Mouse (Mus musculus): Measurements from ENCODE around the gene Haus8. TPM values are rescaled to one million over a fixed set of nuclear protein-coding genes. Genes with fewer than 3 reads are reported as not detected.
"Not testable (repeated sequence)": the region's sequence is repeated elsewhere in the genome, so short reads cannot be mapped to it uniquely, and the experiment has no call there.

The Haus8 gene
- total RNA-seq (2017), result 75.3 and 89.4 TPM in 2 replicates

DNA sequence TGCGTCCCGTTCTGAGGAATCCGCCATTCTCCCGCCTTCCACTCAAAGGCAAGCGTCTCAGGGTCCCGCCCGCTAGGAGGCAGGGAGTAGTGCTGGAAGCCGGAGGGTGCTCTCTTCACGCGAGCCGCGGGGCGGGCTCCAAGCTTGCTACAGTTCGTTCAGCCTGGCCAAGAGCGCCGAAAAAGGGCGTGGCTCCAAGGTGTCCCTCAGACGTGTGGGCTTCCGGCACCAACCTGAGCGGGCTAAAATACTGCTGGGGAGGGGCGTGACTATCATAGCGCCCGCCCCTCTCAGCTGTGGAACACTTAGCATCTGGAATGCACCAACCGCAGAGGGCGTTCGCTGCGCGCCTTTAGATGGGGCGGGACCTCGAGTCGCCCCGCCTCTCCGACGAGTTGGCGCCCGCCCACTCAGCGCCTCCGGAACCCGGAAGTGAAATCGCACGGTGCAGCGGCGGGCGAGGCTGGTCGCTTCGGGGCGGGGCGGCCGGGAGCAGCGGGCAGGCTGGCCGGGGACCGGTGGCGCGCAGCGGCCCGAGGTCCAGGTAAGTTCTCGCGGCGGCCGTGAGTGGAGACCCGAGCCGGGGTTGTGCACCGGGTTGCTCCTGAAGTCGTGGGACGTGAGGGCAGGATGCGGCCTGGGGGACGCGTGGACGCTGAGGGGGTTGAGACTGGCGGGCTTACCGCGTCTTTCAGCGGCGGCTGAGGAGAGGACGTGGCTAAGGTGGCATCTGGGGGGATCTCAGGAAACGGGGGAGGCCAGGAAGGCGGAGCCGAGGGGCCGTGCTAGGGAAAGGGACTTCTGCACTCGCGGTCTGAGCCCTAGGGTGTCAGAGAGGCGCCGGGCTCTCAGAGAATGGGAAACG, at the start of gene Haus8, which contains the start of gene Myo9b:
Gene Haus8 (minus strand): TSS at position 649 of the 865 bp plus-strand sequence.
Gene Myo9b (plus strand): TSS at position 429 of the 865 bp plus-strand sequence.
- ATAC-seq (ENCODE audit: extremely low read depth, insufficient number of reproducible peaks, low FRiP score, poor library complexity, severe bottlenecking), result peak; percentile 94

GRCm38 (mm10) chr8:71319760-71320159, 47.0 kb upstream of the Haus8 start:
- not testable (repeated sequence) for ATAC-seq (ENCODE audit: extremely low read depth, insufficient number of reproducible peaks, low FRiP score, poor library complexity, severe bottlenecking)

DNA sequence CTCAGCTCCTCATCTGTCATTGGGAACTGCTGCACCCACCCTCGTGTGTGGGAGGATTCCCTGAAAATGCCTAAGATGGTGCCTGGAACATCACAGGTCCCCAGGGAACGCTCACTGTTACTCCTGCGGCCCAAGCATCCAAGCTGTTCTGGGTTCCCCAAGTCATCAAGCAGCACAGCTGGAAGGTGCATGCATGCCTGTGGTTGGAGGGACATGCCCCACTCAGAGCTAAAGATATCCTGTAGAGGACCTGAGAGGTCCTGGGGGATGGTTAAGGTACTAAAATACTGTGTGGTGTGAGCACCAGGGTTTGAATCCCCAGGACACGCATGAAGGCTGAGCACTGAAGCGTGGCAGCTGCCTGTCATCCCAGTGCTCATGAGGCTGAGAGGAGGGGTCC, 45.9 kb upstream of the Haus8 start:
- not testable (repeated sequence) for ATAC-seq (ENCODE audit: extremely low read depth, insufficient number of reproducible peaks, low FRiP score, poor library complexity, severe bottlenecking)

GRCm38 (mm10) chr8:71316486-71317031, 43.8 kb upstream of the Haus8 start:
- ATAC-seq (ENCODE audit: extremely low read depth, insufficient number of reproducible peaks, low FRiP score, poor library complexity, severe bottlenecking), result no peak

DNA sequence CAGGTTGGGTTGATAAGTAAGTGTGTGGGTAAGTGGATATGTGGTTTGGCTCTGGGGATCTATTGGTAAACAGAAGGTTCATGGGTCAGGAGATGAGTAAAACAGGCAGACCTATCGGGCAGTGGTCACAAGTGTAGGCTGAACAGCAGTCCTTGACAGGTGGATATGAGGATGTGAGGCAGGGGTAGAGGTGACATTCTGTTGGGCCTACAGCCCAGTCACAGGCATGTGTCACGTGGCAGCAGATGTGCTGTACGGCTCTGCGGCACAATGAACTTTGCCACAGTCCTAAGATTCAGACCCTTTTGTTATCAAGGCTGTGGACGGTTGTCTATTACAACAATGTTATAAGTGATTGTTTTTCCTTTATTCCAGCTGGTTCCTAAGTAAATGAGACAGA, 43.2 kb upstream of the Haus8 start:
- ATAC-seq (ENCODE audit: extremely low read depth, insufficient number of reproducible peaks, low FRiP score, poor library complexity, severe bottlenecking), result no peak

GRCm38 (mm10) chr8:71313951-71314350, 41.2 kb upstream of the Haus8 start:
- no peak for ATAC-seq (ENCODE audit: extremely low read depth, insufficient number of reproducible peaks, low FRiP score, poor library complexity, severe bottlenecking)

DNA sequence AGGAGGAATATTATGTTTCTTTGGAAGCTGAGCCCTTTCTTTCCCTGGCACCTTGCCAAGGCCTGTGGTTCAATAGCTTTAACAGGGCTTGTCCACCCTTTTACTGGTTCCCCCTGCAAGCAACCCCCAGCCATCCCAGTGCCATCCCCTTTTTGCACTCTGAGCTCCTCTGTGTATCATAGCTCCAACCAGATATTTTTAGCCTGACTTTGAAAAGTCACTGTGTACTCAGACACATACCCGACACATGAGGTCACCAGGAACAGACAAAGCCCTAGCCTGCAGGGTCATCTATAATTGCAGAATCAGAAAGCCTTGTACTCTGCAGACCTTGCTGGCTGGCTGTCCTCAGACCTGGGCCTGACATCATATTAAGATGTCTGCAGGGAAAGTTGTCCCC, 40.0 kb upstream of the Haus8 start:
- ATAC-seq (ENCODE audit: extremely low read depth, insufficient number of reproducible peaks, low FRiP score, poor library complexity, severe bottlenecking), result no peak

DNA sequence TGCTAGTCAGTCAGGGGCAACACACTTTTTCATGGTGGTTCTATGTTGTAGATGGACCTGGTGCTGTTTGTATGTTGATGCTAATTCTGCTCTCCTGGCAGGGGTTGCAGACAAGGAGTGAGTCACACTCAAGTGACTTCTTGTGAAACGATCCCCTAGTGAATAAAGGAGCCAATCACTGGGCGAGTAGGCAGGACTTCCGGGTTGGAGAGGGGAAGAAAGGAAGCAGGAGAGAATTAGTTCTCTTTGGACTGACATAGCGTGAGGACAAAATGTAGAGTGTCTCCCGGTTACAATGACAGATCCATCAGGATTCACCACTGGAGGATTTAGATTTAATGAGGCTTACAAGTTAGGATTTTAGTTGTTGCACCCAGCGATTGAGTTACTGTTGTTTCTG, 37.7 kb upstream of the Haus8 start:
- peak; percentile 45; the same call in 1 of the 2 replicates for ATAC-seq (ENCODE audit: extremely low read depth, insufficient number of reproducible peaks, low FRiP score, poor library complexity, severe bottlenecking)

- no peak for ATAC-seq (ENCODE audit: extremely low read depth, insufficient number of reproducible peaks, low FRiP score, poor library complexity, severe bottlenecking)
Measured at GRCm38 (mm10) chr8:71307913-71308312, 35.2 kb upstream of the Haus8 start.

GRCm38 (mm10) chr8:71307371-71307770, 34.6 kb upstream of the Haus8 start:
- no peak for ATAC-seq (ENCODE audit: extremely low read depth, insufficient number of reproducible peaks, low FRiP score, poor library complexity, severe bottlenecking)

DNA sequence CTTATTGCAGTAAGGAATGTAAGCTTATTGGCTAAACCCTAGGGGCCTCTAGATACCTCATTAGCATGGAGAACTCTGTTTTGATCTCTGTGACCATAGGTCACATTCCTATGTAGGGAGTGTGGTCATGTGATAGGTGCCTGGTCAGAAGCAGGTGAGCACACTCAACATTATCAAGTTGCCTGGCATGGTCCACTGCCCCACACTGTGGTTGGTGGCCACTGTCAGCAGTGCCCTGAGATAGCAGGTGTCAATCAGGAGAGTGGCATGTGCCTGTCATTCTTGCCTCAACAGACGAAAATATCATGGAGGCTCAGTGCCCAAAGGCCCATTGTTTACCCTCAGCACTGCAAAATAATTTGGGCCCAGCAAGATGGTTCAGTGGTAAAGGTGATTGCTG, 33.3 kb upstream of the Haus8 start:
- no peak for ATAC-seq (ENCODE audit: extremely low read depth, insufficient number of reproducible peaks, low FRiP score, poor library complexity, severe bottlenecking)

GRCm38 (mm10) chr8:71303632-71304031, 30.9 kb upstream of the Haus8 start:
- ATAC-seq (ENCODE audit: extremely low read depth, insufficient number of reproducible peaks, low FRiP score, poor library complexity, severe bottlenecking), result no peak

DNA sequence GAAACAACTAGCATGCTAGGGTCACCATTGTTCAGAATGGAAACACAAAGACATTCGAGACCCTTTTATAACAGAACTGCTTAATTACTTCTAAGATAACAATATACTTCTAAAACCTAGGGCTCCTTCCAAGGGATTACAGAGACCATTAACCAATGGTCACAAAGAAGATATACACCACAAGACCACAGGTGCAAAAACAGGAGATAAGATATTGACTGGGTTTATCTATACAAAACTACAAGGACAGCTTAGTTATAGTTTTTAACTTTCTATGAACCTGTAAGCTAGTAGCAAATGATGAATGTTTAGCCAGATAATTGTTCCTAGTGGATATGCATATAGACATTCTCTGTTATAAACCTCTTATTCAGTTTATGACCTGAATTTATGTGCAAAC, 30.1 kb upstream of the Haus8 start:
- no peak for ATAC-seq (ENCODE audit: extremely low read depth, insufficient number of reproducible peaks, low FRiP score, poor library complexity, severe bottlenecking)

GRCm38 (mm10) chr8:71299716-71300115, 27.0 kb upstream of the Haus8 start:
- no peak for ATAC-seq (ENCODE audit: extremely low read depth, insufficient number of reproducible peaks, low FRiP score, poor library complexity, severe bottlenecking)

DNA sequence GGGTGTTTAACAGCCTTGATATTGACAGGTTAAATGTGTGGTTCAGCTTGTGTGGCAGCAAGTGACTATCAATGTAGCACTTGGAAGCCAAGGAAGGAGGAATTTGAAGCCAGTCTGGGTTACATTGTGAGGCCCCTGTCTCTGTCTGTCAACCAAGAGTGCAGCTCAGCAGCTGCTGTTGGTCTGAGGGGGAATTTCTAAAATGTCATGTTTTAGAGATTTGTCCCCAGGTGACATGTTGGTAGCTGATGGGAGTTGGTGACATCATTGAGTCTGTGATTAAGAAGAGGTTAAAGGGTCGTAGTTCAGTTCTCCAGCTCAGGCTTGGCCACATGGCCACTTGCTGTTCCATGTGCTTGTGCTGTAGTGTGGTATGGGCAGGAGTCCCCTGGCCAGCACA, 24.7 kb upstream of the Haus8 start:
- ATAC-seq (ENCODE audit: extremely low read depth, insufficient number of reproducible peaks, low FRiP score, poor library complexity, severe bottlenecking), result no peak

- no peak for ATAC-seq (ENCODE audit: extremely low read depth, insufficient number of reproducible peaks, low FRiP score, poor library complexity, severe bottlenecking)
Measured at GRCm38 (mm10) chr8:71296784-71297183, 24.1 kb upstream of the Haus8 start.

GRCm38 (mm10) chr8:71296188-71296621, 23.5 kb upstream of the Haus8 start:
- ATAC-seq (ENCODE audit: extremely low read depth, insufficient number of reproducible peaks, low FRiP score, poor library complexity, severe bottlenecking), result peak; percentile 72

- ATAC-seq (ENCODE audit: extremely low read depth, insufficient number of reproducible peaks, low FRiP score, poor library complexity, severe bottlenecking), result peak; percentile 49
Measured at GRCm38 (mm10) chr8:71293930-71294329, 21.2 kb upstream of the Haus8 start.

DNA sequence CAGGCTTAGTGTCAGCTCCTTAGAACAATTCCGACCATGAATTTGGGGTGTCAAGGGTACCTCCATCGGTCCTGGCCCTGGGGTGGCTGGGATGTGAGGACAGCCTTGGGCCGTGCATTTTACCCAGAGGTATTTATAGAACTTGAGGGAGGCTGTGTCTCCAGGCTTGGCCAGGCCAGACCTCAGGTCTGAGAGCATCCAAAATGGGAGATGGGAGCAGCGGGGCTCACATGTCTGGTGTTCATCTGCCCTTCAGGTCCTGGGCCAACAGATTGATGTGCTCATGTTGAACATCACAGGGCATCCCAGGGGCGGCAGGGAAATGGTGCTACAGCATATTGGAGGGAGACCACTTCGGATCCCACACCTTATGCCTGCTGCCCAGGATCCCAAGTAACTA, 18.6 kb upstream of the Haus8 start:
- ATAC-seq (ENCODE audit: extremely low read depth, insufficient number of reproducible peaks, low FRiP score, poor library complexity, severe bottlenecking), result no peak

GRCm38 (mm10) chr8:71290911-71291310, 18.2 kb upstream of the Haus8 start:
- no peak for ATAC-seq (ENCODE audit: extremely low read depth, insufficient number of reproducible peaks, low FRiP score, poor library complexity, severe bottlenecking)
